11 mouse cellular contexts compared by ENCODE assay signal in genomic region chr11:102206481-102206880, GRCm38 (mm10). TPM values are rescaled to one million over a fixed set of nuclear protein-coding genes. Genes with fewer than 3 reads are reported as not detected.
DNase-seq lines count a peak whose midpoint lies in the region; ATAC-seq lines count a peak whose summit lies in the region.
"Had no signal": no experiment of that assay in that cellular context is flagged by ENCODE, and none has a peak within 500 bp of the region (broad histone marks: within the 10 kb centered on the region; RNA-seq: fewer than 3 reads in every experiment).

No protein-coding gene starts in this region.

- intact Hi-C loops in heart, postnatal 10 days (cut with DNase I) = no loop called here

- no peaks in the 10 kb centered on the region for H3K27me3 ChIP-seq in heart, embryonic 15.5 days
- no peaks in the 10 kb centered on the region; the same call in 1 of the 2 replicates for H3K27me3 ChIP-seq in forebrain, embryonic 12.5 days
- H3K27me3 ChIP-seq: intestine, embryonic 15.5 days had no signal

- no peak for ATAC-seq in heart, embryonic 15.5 days (replicated peaks; ENCODE audit: insufficient number of reproducible peaks, insufficient read depth, low FRiP score, low read depth)
- ATAC-seq in forebrain, embryonic 12.5 days (ENCODE audit: low FRiP score) = no peak
- ATAC-seq: intestine, embryonic 15.5 days; liver, postnatal 0 days had no signal

- no peak overlapping the region for H3K4me2 ChIP-seq in heart, embryonic 15.5 days
- no peak overlapping the region for H3K4me2 ChIP-seq in forebrain, embryonic 12.5 days
- H3K4me2 ChIP-seq: intestine, embryonic 15.5 days had no signal

- no peaks in the 10 kb centered on the region for H3K9me3 ChIP-seq in heart, embryonic 15.5 days (replicated peaks)
- no peaks in the 10 kb centered on the region for H3K9me3 ChIP-seq in forebrain, embryonic 12.5 days
- H3K9me3 ChIP-seq: intestine, embryonic 15.5 days had no signal

- no peak overlapping the region for H3K4me3 ChIP-seq in heart, embryonic 15.5 days
- H3K4me3 ChIP-seq in forebrain, embryonic 12.5 days (replicated peaks) = no peak overlapping the region; the same call in 1 of the 2 replicates
- H3K4me3 ChIP-seq: intestine, embryonic 15.5 days had no signal

- H3K4me1 ChIP-seq in heart, embryonic 15.5 days (replicated peaks) = peaks cover 74% of the 10 kb centered on the region
- peaks cover 40% of the 10 kb centered on the region for H3K4me1 ChIP-seq in forebrain, embryonic 12.5 days

- no peak overlapping the region for H3K27ac ChIP-seq in heart, embryonic 15.5 days
- H3K27ac ChIP-seq in forebrain, embryonic 12.5 days = peak overlapping the region; percentile 31; the same call in 1 of the 2 replicates

- WGBS in heart, embryonic 15.5 days = 73% methylated on average over 30 of the region's 30 CpGs
- 63% methylated on average over 30 of the region's 30 CpGs for WGBS in forebrain, embryonic 12.5 days

- DNase-seq in heart, postnatal 10 days = no peak
- DNase-seq in retina, postnatal 1 day = peak; percentile 31
- no peak for DNase-seq in retina, embryonic 14.5 days (ENCODE audit: low spot score)
- no peak for DNase-seq in testis, postnatal 14 days (ENCODE audit: low spot score)
- DNase-seq in cerebellum, adult 9-11 months = no peak
- DNase-seq: cerebellum, postnatal 10 days; left cerebral cortex, postnatal 4 days; liver, postnatal 0 days had no signal

- H3K36me3 ChIP-seq in heart, embryonic 15.5 days = peaks cover 43% of the 10 kb centered on the region
- H3K36me3 ChIP-seq in forebrain, embryonic 12.5 days (replicated peaks) = peaks cover 56% of the 10 kb centered on the region

- 0 out of 2 replicates have a peak overlapping the region, but pooled peaks have one; percentile 19 for H3K9ac ChIP-seq in heart, embryonic 15.5 days
- no peak overlapping the region for H3K9ac ChIP-seq in forebrain, embryonic 12.5 days
- H3K9ac ChIP-seq: intestine, embryonic 15.5 days; liver, postnatal 0 days had no signal

RNA-seq across cellular contexts. Expression of gene G6pc3, which starts 17.1 kb away (rescaled TPM):
- 20.9 and 23.3 TPM in 2 replicates for polyA plus RNA-seq in heart, embryonic 15.5 days (2015; fragmentation: Nextera tagmentation; extraction: Ambion mirVana)
- total RNA-seq in heart, postnatal 10 days (2021) = 10 to 100 TPM; 37.9 to 38.1 TPM
- polyA plus RNA-seq in forebrain, embryonic 12.5 days (2016; fragmentation: Nextera tagmentation; extraction: Ambion mirVana) = 26.6 and 28.3 TPM in 2 replicates

RNA-seq across cellular contexts. Expression of gene Lsm12, which starts 21.4 kb away (rescaled TPM):
- 74.6 and 83.4 TPM in 2 replicates for polyA plus RNA-seq in heart, embryonic 15.5 days (2015; fragmentation: Nextera tagmentation; extraction: Ambion mirVana)
- total RNA-seq in heart, postnatal 10 days (2021) = 10 to 100 TPM; 58.5 to 61.4 TPM
- 136 and 139 TPM in 2 replicates for polyA plus RNA-seq in forebrain, embryonic 12.5 days (2016; fragmentation: Nextera tagmentation; extraction: Ambion mirVana)

RNA-seq across cellular contexts. Expression of gene Hdac5, which starts 23.5 kb away (rescaled TPM):
- 76.7 and 86.8 TPM in 2 replicates for polyA plus RNA-seq in heart, embryonic 15.5 days (2015; fragmentation: Nextera tagmentation; extraction: Ambion mirVana)
- total RNA-seq in heart, postnatal 10 days (2021) = 100 to 1,000 TPM; 106 to 139 TPM
- polyA plus RNA-seq in forebrain, embryonic 12.5 days (2016; fragmentation: Nextera tagmentation; extraction: Ambion mirVana) = 68.8 and 70.6 TPM in 2 replicates

RNA-seq across cellular contexts. Expression of gene BC030867, which starts 42.2 kb away (rescaled TPM):
- 8.3 and 12.7 TPM in 2 replicates for polyA plus RNA-seq in heart, embryonic 15.5 days (2015; fragmentation: Nextera tagmentation; extraction: Ambion mirVana)
- 1 to 10 TPM; 1.7 to 1.8 TPM for total RNA-seq in heart, postnatal 10 days (2021)
- polyA plus RNA-seq in forebrain, embryonic 12.5 days (2016; fragmentation: Nextera tagmentation; extraction: Ambion mirVana) = 18.5 and 19.4 TPM in 2 replicates

RNA-seq across cellular contexts. Expression of gene Tmem101, which starts 50.3 kb away (rescaled TPM):
- 30.6 and 35.9 TPM in 2 replicates for polyA plus RNA-seq in heart, embryonic 15.5 days (2015; fragmentation: Nextera tagmentation; extraction: Ambion mirVana)
- total RNA-seq in heart, postnatal 10 days (2021) = 10 to 100 TPM; 13.7 to 14.7 TPM
- 35.7 and 36.3 TPM in 2 replicates for polyA plus RNA-seq in forebrain, embryonic 12.5 days (2016; fragmentation: Nextera tagmentation; extraction: Ambion mirVana)
